Mouse (Mus musculus) CD8-positive naive resting alpha-beta T cell, adult 2 months (primary cell): Measurements from ENCODE around the gene Mup8.
"Not testable (repeated sequence)": the region's sequence is repeated elsewhere in the genome, so short reads cannot be mapped to it uniquely, and the experiment has no call there.

Experiments used
- DNase-seq, 2 experiments: peaks; one replicate each; pipeline ENCODE4 v3.0.0; 2022; ENCODE audit warnings: low read depth in 2 of 2, low spot score in 2 of 2

Mup8 gene

DNA sequence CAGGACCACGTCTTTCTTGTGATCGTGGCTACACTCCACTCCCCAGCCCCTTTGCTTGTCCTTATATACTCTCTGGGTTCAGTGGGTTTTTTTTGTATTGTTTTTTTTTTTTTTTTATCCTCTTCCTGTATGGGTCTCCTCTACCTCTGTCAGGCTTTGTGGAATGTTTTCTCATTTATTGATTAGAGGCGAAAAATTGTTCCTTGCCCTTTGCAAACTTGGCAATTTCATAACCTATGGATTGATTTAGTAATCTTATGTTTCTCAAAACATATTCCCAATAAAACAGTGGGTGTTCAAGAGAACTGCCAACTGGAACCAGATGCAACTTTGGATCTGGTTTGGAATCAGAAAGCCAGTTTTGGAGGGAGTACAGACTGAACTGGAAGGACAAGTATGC is at the start of gene Mup8:
Mup8 (minus strand) TSS at position 101 of the 400 bp plus-strand sequence.
- not testable (repeated sequence) for DNase-seq

DNA sequence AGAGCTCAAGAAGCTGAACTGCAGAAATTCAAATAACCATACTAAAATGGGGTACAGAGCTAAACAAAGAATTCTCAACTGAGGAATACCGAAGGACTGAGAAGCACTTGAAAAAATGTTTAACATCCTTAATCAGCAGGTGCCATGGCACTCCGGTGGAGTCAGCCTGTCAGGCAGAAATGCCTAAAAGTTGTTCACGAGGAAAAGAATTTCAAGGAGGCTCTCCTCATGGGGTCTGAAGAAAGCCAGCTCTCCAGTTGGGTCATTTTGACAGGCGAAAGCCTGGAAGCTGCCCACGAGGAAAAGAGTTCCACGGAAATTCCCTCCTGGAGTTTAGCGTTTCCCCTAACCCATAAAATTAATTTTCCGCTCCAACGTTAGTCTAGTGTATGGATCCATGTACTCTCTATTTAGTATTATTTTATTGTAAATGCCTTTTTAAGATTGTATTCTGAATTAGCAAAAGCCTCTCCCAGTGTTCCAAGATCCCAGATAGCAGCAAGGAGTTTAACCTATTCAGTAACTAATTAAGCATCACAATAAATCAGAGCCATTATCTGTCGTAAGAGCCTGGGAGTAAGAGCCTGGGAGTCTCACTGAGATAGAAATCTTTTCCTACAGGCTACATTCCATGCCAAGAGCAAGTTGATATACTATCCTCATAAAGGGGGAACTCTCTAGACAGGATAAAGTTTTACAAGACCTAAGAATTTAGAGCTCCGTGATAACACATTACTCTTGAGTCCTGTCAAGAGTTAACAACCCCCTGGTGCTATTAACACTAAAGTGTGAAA is 43.8 kb upstream of the Mup8 start:
- DNase-seq = not testable (repeated sequence)

DNA sequence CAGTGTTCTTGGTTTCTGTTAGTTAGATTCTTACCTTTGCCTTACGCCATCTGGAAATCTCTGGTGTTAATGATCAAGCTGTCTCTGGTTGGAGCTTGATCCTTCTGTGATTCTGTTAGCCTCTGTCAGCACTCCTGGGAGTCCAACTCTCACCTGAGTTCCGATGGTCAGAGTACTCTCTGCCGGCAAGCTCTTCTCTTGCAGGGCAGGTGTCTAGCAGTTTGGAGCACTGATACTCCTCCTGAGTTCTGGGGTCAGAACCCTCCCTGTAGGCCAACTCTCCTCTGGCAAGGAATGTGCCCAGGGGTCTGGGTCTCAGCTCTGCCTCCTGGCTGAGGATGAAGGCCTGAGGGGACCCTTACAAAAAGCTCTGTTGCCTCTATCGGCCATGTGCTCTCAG is 40.3 kb upstream of the Mup8 start:
- not testable (repeated sequence) for DNase-seq
